Mouse (Mus musculus) olfactory bulb, adult 2 months (tissue): ENCODE data around the gene Ctf2.

ENCODE experiments used
- CTCF ChIP-seq: fragments of 200-500 bp; IDR thresholded peaks from 2 replicates; pipeline ENCODE4 v1.5.1; 2012; ENCODE audit warnings: low read depth, mild to moderate bottlenecking, low read length, moderate library complexity; ENCODE audit not compliant: insufficient read depth
- POLR2A ChIP-seq: fragments of 200-500 bp; IDR thresholded peaks from 2 replicates; pipeline ENCODE4 v1.6.1; 2012; ENCODE audit warnings: mild to moderate bottlenecking, low read depth, low read length, moderate library complexity; ENCODE audit not compliant: insufficient read depth

DNA sequence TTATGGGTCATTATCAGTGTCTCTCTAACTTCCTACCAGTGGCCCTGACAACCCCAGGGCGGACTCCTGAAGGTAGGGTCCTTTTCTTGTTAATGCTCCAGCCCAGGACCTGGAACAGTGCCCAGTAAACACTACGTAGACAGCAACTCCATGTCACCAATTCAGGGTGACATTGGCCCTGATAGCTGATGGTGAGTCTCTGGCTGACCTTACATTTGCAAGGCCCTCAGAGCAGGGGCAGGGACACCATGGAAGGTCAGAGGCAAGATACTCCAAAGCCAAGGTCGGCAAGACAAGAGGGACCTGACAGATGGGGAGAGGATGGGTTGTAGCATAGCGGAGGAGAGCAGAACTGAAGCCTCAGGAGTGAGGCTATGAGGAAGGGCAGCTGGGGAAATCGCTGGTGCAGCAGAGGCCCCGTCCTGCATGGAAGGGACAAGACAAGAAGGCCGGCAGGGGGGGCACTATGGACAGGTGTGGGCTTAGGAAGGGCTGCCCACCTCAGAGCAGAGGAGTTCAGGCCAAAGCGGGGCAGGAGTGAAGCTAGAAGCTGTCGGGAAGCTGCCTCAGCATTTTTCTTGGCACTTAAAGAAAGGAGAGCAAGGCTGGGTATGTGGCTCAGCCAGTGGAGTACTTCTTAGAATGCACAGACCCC, 42.2 kb downstream of the Ctf2 start:
- no peak for TF ChIP-seq CTCF
- TF ChIP-seq POLR2A, result no peak
